Mouse (Mus musculus) heart, adult 11 months (tissue): Measurements from ENCODE around the gene Abhd6.
A peak's percentile ranks its signal among the peaks of the same experiment; 100 is the strongest.

Source experiments
- DNase-seq: peaks from one replicate; pipeline ENCODE4 v3.0.0; 2022

Gene Abhd6

GRCm38 (mm10) chr14:8034561-8034960 is 31.9 kb downstream of the Abhd6 start:
- DNase-seq: no peak

- DNase-seq: peak; percentile 83
Measured at GRCm38 (mm10) chr14:8035951-8036350, 33.2 kb downstream of the Abhd6 start.

GRCm38 (mm10) chr14:8036406-8036805 is 33.7 kb downstream of the Abhd6 start:
- no peak for DNase-seq

- no peak for DNase-seq
Measured at GRCm38 (mm10) chr14:8038150-8038549, 35.4 kb downstream of the Abhd6 start.

- peak; percentile 95 for DNase-seq
Measured at GRCm38 (mm10) chr14:8038791-8039448, 36.2 kb downstream of the Abhd6 start.

- peak; percentile 74 for DNase-seq
Measured at GRCm38 (mm10) chr14:8040179-8040578, 37.5 kb downstream of the Abhd6 start.

GRCm38 (mm10) chr14:8040911-8041678 is 38.4 kb downstream of the Abhd6 start:
- peak; percentile 82 for DNase-seq

- DNase-seq: peak; percentile 49
Measured at GRCm38 (mm10) chr14:8042120-8042519, 39.4 kb downstream of the Abhd6 start.

- peak; percentile 59 for DNase-seq
Measured at GRCm38 (mm10) chr14:8042577-8042976, 39.9 kb downstream of the Abhd6 start.

- peak; percentile 44 for DNase-seq
Measured at GRCm38 (mm10) chr14:8044330-8044729, 41.6 kb downstream of the Abhd6 start.

GRCm38 (mm10) chr14:8044786-8045185 is 42.1 kb downstream of the Abhd6 start:
- DNase-seq: peak; percentile 76

- DNase-seq: peak; percentile 76
Measured at GRCm38 (mm10) chr14:8045187-8045846, 42.6 kb downstream of the Abhd6 start.

- DNase-seq: peak; percentile 30
Measured at GRCm38 (mm10) chr14:8046839-8047238, 44.1 kb downstream of the Abhd6 start.

GRCm38 (mm10) chr14:8049334-8049733 is 46.6 kb downstream of the Abhd6 start:
- DNase-seq: peak; percentile 92

GRCm38 (mm10) chr14:8051869-8052268 is 49.2 kb downstream of the Abhd6 start:
- peak; percentile 67 for DNase-seq

GRCm38 (mm10) chr14:8052661-8053060 is 50.0 kb downstream of the Abhd6 start:
- no peak for DNase-seq

- DNase-seq: peak; percentile 88
Measured at GRCm38 (mm10) chr14:8054310-8055102, 51.8 kb downstream of the Abhd6 start.

- DNase-seq: peak; percentile 43
Measured at GRCm38 (mm10) chr14:8056076-8056475, 53.4 kb downstream of the Abhd6 start.

- DNase-seq: peak; percentile 68
Measured at GRCm38 (mm10) chr14:8059938-8060337, 57.2 kb downstream of the Abhd6 start.

GRCm38 (mm10) chr14:8062076-8062475 is 59.4 kb downstream of the Abhd6 start:
- DNase-seq: peak; percentile 88

- DNase-seq: peak; percentile 80
Measured at GRCm38 (mm10) chr14:8062537-8063301, 60.0 kb downstream of the Abhd6 start.
